Mouse (Mus musculus) liver, postnatal 0 days (tissue): ENCODE results near the gene Tmem266. TPM values are rescaled to one million over a fixed set of nuclear protein-coding genes. Genes with fewer than 3 reads are reported as not detected.

ENCODE experiments used
- ATAC-seq: fragments of 200-750 bp; cut with Nextera tagmentation; 2 replicates; pipeline ENCODE4 v1.8.0; 2017; ENCODE audit warnings: mild to moderate bottlenecking, moderate library complexity
- DNase-seq: peaks from one replicate; pipeline ENCODE4 v3.0.0-alpha.2; 2016
- H3K27ac ChIP-seq: fragments of 300-500 bp; sonication (generic); 2 replicates; pipeline ENCODE4 v1.5.1; 2014; ENCODE audit warnings: antibody characterized with exemption, moderate library complexity, mild to moderate bottlenecking, low read depth
- H3K27me3 ChIP-seq: fragments of 300-500 bp; sonication (generic); 2 replicates; pipeline ENCODE4 v1.6.1; 2014; ENCODE audit warnings: low read length, control low read depth, mixed read lengths; ENCODE audit not compliant: insufficient read depth
- H3K36me3 ChIP-seq: fragments of 300-500 bp; sonication (generic); replicated peaks from 2 replicates; pipeline ENCODE4 v1.6.1; 2014; ENCODE audit warnings: mild to moderate bottlenecking, control low read depth, low read length, moderate library complexity, mixed read lengths; ENCODE audit not compliant: insufficient read depth
- H3K4me1 ChIP-seq: fragments of 300-500 bp; sonication (generic); 2 replicates; pipeline ENCODE4 v1.6.1; 2014; ENCODE audit warnings: antibody characterized with exemption, mild to moderate bottlenecking, control low read depth; ENCODE audit not compliant: insufficient read depth
- H3K4me2 ChIP-seq: fragments of 300-500 bp; sonication (generic); 2 replicates; pipeline ENCODE4 v1.6.1; 2014; ENCODE audit warnings: low read depth, mild to moderate bottlenecking, low read length, moderate library complexity, mixed read lengths
- H3K4me3 ChIP-seq: fragments of 300-500 bp; sonication (generic); 2 replicates; pipeline ENCODE4 v1.5.1; 2014; ENCODE audit warnings: low read depth, low read length
- H3K9ac ChIP-seq: fragments of 300-500 bp; sonication (generic); replicated peaks from 2 replicates; pipeline ENCODE4 v1.6.1; 2014; ENCODE audit warnings: mild to moderate bottlenecking, moderate library complexity
- H3K9me3 ChIP-seq: fragments of 300-500 bp; sonication (generic); 2 replicates; pipeline ENCODE4 v1.6.1; 2016; ENCODE audit warnings: mild to moderate bottlenecking, control low read depth, low read length, mixed read lengths
- CTCF ChIP-seq: sonication (generic); IDR thresholded peaks from 2 replicates; pipeline ENCODE4 v1.5.1; 2016; ENCODE audit warnings: antibody characterized with exemption, low read depth
- EP300 ChIP-seq: IDR thresholded peaks from 2 replicates; pipeline ENCODE4 v1.6.1; 2016; ENCODE audit warnings: antibody characterized with exemption, low read depth, mild to moderate bottlenecking
- WGBS: fragments of 180-500 bp; shearing (Covaris S2); extraction: QIAGEN DNeasy Blood & Tissue Kit; methylation state at CpG from one replicate; pipeline ENCODE4 v1.1.7; 2014; ENCODE audit not compliant: insufficient replicate concordance; 5-methylcytosine and 5-hydroxymethylcytosine counted together
- polyA plus RNA-seq: library from polyadenylated mRNA; unstranded; fragments of >200 nt; fragmentation: Nextera tagmentation; extraction: Ambion mirVana; gene quantifications from 2 replicates; pipeline ENCODE4 v1.2.1, GENCODE M21; 2015

Gene Tmem266
- polyA plus RNA-seq, 1 experiment from 2014 or later = not detected

DNA sequence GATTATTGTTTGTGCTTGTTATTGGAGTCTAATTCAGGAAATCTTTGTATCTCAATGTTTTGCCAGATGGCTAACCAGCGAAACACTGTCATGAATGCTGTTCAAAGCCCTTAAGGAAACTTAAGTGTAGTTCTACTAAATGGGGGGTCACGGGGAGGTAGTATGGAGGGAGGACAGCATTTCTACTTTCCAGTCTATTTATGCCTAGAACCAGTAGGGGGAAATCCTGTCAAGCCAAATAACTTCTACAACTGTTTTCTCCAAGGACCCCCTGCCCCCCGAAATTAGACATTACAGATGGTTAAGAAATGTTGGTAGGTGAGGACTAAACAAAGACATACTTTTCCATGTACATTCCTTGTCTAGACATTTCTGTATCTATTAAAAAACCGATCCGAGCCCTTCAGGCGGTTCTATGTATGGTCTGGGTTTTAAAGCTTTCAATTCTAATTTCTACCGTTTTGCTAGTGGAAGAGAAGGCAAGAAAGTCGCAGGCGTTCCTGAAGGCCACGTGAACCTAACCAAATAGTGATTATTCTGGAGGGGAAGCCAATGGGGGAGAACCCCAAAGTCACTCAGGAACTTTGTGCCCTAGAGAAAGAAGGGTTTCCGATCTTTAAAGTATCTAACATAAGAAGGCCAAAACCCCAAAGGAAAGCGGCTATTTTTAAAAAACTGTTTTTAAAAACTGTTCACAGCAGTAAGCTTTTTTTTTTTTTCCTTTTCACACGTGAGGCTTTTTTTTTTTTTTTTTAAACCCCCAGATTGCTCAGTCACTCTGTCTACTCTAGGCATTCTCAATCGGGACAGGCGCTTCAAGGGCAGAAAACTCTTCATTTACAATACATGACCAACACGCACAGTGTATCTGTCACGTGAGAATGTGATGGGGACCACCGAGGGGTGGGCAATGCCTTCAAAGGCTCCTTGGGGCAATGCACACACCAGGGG is 874 bp upstream of the Tmem266 start:
- peak overlapping the region; percentile 72 for H3K4me3 ChIP-seq
- no peak overlapping the region for H3K27ac ChIP-seq
- 0 out of 2 replicates have a peak, but pooled peaks cover 5% of the 10 kb centered on the region for H3K4me1 ChIP-seq
- ATAC-seq (peak; percentile 20; the same call in 1 of the 2 replicates), DNase-seq (no peak)
- no peak for TF ChIP-seq CTCF
- no peak for TF ChIP-seq EP300
- peak overlapping the region; percentile 98 for H3K4me2 ChIP-seq
- H3K9ac ChIP-seq = peak overlapping the region; percentile 66
- H3K36me3 ChIP-seq = no peaks in the 10 kb centered on the region
- peaks cover 50% of the 10 kb centered on the region for H3K27me3 ChIP-seq
- H3K9me3 ChIP-seq = no peaks in the 10 kb centered on the region
- 15% methylated on average over 18 of the region's 18 CpGs for WGBS

- no peak for TF ChIP-seq CTCF
- no peak for TF ChIP-seq EP300
- ATAC-seq (peak; percentile 16; the same call in 1 of the 2 replicates), DNase-seq (peak; percentile 22)
- Histone ChIP-seq H3K4me3 (peak overlapping the region; percentile 72), H3K36me3 (no peaks in the 10 kb centered on the region), H3K4me2 (peak overlapping the region; percentile 98), H3K27me3 (peaks cover 51% of the 10 kb centered on the region), H3K27ac (no peak overlapping the region), H3K9ac (peak overlapping the region; percentile 66), H3K9me3 (no peaks in the 10 kb centered on the region), H3K4me1 (0 out of 2 replicates have a peak, but pooled peaks cover 5% of the 10 kb centered on the region)
- 1% methylated on average over 13 of the region's 13 CpGs for WGBS
These were observed 512 bp downstream of the Tmem266 start for GRCm38 (mm10) chr9:55327234-55327615.

- DNase-seq (no peak), ATAC-seq (no peak)
- Histone ChIP-seq H3K4me1 (0 out of 2 replicates have a peak, but pooled peaks cover 5% of the 10 kb centered on the region), H3K9me3 (no peaks in the 10 kb centered on the region), H3K27me3 (peaks cover 56% of the 10 kb centered on the region), H3K4me2 (no peak overlapping the region), H3K27ac (no peak overlapping the region), H3K4me3 (no peak overlapping the region), H3K9ac (no peak overlapping the region), H3K36me3 (no peaks in the 10 kb centered on the region)
- WGBS = 27% methylated on average over 14 of the region's 14 CpGs
- TF ChIP-seq CTCF = no peak
These were observed 1.6 kb downstream of the Tmem266 start for GRCm38 (mm10) chr9:55328151-55328918.

- 69% methylated on average over 6 of the region's 6 CpGs for WGBS
- DNase-seq = no peak
- TF ChIP-seq CTCF = no peak
- TF ChIP-seq EP300 = no peak
These were observed 2.7 kb downstream of the Tmem266 start for GRCm38 (mm10) chr9:55329401-55329800.

DNA sequence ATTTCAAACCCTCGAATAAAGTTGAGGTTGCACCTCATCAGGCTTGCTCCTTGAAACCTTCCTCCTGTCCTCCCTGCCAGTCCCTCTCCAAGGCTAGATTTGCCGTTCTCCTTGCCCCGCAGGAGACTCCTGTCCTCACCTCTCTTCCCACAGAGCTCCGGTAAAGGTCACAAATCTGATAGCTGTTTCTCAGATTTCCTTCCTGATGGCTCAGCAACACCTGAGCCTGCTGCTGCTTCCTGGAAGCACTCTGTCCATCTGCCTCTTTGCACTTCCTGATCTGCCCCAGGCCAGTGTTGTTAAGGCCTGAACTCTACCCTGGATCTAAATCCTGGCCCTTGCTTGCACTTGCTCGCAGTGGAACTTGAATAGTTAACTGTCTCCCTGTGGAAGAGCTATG is 5.8 kb downstream of the Tmem266 start:
- Histone ChIP-seq H3K9me3 (no peaks in the 10 kb centered on the region), H3K4me1 (no peaks in the 10 kb centered on the region), H3K27ac (no peak overlapping the region), H3K36me3 (no peaks in the 10 kb centered on the region), H3K9ac (no peak overlapping the region), H3K4me2 (no peak overlapping the region), H3K27me3 (peaks cover 30% of the 10 kb centered on the region), H3K4me3 (no peak overlapping the region)
- WGBS = 46% methylated on average over 5 of the region's 5 CpGs
- TF ChIP-seq CTCF (no peak), EP300 (no peak)
- ATAC-seq (no peak; the same call in 1 of the 2 replicates), DNase-seq (no peak)

More at GRCm38 (mm10) chr9:55329401-55329800, 2.7 kb downstream of the Tmem266 start:
- Histone ChIP-seq H3K4me2 (no peak overlapping the region), H3K4me3 (no peak overlapping the region), H3K27ac (no peak overlapping the region), H3K4me1 (0 out of 2 replicates have a peak, but pooled peaks cover 5% of the 10 kb centered on the region), H3K9me3 (no peaks in the 10 kb centered on the region), H3K36me3 (no peaks in the 10 kb centered on the region), H3K9ac (no peak overlapping the region), H3K27me3 (peaks cover 54% of the 10 kb centered on the region)
- no peak for ATAC-seq

DNA sequence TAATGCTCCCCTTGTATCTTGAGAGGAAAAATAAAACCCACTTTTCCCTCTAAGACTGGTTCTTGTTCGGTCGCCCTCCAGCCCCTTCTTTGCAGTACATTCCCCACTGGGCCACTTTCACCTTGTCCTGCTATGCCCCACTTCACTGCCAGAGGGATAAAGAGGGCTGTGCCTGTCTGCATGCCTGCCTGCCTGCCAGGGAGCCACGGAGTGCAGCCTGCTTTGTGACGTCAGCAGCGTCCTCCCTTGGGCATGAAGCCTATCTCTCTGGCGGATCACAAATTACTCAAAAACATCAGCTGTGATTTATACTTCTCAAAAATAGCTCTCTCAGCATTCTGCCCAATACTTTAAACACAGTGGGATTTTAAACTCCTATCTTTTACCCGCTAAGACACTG is 6.2 kb downstream of the Tmem266 start:
- no peak overlapping the region for H3K4me3 ChIP-seq
- TF ChIP-seq CTCF (no peak), EP300 (no peak)
- H3K9ac ChIP-seq = no peak overlapping the region
- no peak overlapping the region for H3K4me2 ChIP-seq
- peak; percentile 74; the same call in 1 of the 2 replicates for ATAC-seq
- no peak overlapping the region for H3K27ac ChIP-seq
- DNase-seq = peak; percentile 38
- WGBS = 36% methylated on average over 7 of the region's 7 CpGs
- no peaks in the 10 kb centered on the region for H3K9me3 ChIP-seq
- no peaks in the 10 kb centered on the region for H3K4me1 ChIP-seq
- peaks cover 26% of the 10 kb centered on the region for H3K27me3 ChIP-seq
- no peaks in the 10 kb centered on the region for H3K36me3 ChIP-seq
